Mouse (Mus musculus): ENCODE measurements around the gene Dedd.

DNA sequence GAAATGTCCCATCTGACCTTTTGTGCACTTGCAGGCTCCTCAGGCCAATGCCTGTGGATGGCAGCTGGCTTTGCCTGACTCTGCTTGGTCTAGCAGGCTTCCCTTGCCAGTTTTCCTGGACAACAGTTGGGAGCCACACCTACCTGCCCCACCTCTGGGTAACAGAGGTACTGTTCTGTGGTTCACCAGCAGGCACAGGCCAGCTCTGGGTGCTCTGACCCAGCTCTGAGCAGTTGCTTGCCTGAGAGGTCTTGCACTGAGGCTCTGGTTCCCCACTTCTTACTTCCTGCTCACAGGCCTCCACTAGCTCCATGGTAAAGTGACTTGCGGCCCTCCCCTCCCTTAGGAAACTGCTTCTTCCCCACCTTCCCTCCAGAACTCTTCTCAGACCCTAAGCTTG is 6.9 kb upstream of the Dedd start:
- TF ChIP-seq ZNF384 (IDR thresholded peaks at IDR 0.05; ENCODE audit: low read depth, low read length) (no peak), MAFK (IDR thresholded peaks at IDR 0.05; ENCODE audit: insufficient read depth, low read depth, low read length) (no peak), HCFC1 (IDR thresholded peaks at IDR 0.05; ENCODE audit: borderline replicate concordance, insufficient read depth, low read length) (no peak), ZC3H11A (IDR thresholded peaks at IDR 0.05; ENCODE audit: borderline replicate concordance, low read depth, low read length) (no peak), CHD2 (IDR thresholded peaks at IDR 0.05; ENCODE audit: low read depth, low read length) (no peak)
